Mouse (Mus musculus): Measurements from ENCODE around the gene Mast4. TPM values are rescaled to one million over a fixed set of nuclear protein-coding genes. Genes with fewer than 3 reads are reported as not detected.

The Mast4 gene
- polyA plus RNA-seq, 1 experiment = 6.4 TPM

DNA sequence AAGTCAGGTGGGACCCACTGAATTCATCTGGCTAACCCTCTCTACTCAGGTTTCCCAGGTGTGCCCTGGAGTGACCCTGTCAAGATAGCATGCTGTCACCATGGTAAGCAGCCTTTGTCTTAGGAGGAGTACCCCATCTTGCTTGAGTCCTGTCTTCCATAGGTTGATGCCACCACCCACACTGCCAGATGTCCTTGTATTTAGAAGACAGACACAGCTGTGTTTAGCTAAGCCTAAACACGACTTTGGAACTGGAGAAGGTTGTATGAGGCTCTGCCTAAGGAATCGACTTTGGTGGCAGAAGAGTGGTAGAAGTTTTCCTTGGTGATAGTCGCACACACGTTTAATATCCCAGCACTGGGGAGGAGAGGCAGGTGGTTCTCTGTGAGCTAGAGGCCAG lies 496.9 kb downstream of the Mast4 start:
- Histone ChIP-seq H3K4me3 (ENCODE audit: extremely low read depth, insufficient read depth, insufficient read length) (no peak overlapping the region), H3K27ac (ENCODE audit: insufficient read depth, low read length) (no peak overlapping the region), H3K27me3 (ENCODE audit: control insufficient read depth, insufficient read depth, low read length) (no peaks in the 10 kb centered on the region), H3K4me1 (ENCODE audit: control insufficient read depth, insufficient read depth, insufficient read length) (peaks cover 1% of the 10 kb centered on the region; the same call in 1 of the 2 replicates), H3K36me3 (ENCODE audit: control insufficient read depth, insufficient read depth, low read length) (no peaks in the 10 kb centered on the region; the same call in 1 of the 2 replicates)
- 85% methylated on average over 4 of the region's 4 CpGs for WGBS
- no peak for DNase-seq (ENCODE audit: low read depth in 1 of 2, low spot score in 2 of 2)
- no peak for TF ChIP-seq CTCF (IDR thresholded peaks at IDR 0.05; ENCODE audit: extremely low read depth, insufficient read depth, insufficient read length, insufficient replicate concordance)
- TF ChIP-seq POLR2A (IDR thresholded peaks at IDR 0.05; ENCODE audit: low read depth, low read length) = no peak

DNA sequence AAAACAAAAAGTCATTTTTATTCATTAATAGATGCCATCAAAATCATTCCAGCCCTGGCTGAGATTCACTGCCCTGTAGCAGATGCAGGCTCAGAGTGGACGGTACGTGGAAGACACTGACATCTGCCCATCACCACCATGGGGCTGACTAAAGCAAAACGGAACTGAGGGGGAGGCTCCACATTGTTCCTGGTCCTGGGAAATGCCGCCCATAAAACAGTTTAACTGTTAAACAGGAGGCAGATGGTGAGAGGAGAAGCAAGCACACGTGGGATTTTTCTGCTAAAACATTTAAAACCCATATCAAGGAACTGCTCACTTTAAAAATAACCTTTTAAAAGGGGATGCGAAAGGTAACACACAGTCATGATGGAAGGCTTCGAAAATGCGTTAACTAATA lies 499.0 kb downstream of the Mast4 start:
- no peak for TF ChIP-seq CTCF (IDR thresholded peaks at IDR 0.05; ENCODE audit: extremely low read depth, insufficient read depth, insufficient read length, insufficient replicate concordance)
- TF ChIP-seq POLR2A (IDR thresholded peaks at IDR 0.05; ENCODE audit: low read depth, low read length) = no peak
- Histone ChIP-seq H3K36me3 (ENCODE audit: control insufficient read depth, insufficient read depth, low read length) (no peaks in the 10 kb centered on the region; the same call in 1 of the 2 replicates), H3K27me3 (ENCODE audit: control insufficient read depth, insufficient read depth, low read length) (no peaks in the 10 kb centered on the region), H3K4me1 (ENCODE audit: control insufficient read depth, insufficient read depth, insufficient read length) (no peaks in the 10 kb centered on the region), H3K27ac (ENCODE audit: insufficient read depth, low read length) (no peak overlapping the region), H3K4me3 (ENCODE audit: extremely low read depth, insufficient read depth, insufficient read length) (no peak overlapping the region)
- DNase-seq (ENCODE audit: low read depth in 1 of 2, low spot score in 2 of 2) = no peak
- WGBS = 89% methylated on average over 8 of the region's 8 CpGs

DNA sequence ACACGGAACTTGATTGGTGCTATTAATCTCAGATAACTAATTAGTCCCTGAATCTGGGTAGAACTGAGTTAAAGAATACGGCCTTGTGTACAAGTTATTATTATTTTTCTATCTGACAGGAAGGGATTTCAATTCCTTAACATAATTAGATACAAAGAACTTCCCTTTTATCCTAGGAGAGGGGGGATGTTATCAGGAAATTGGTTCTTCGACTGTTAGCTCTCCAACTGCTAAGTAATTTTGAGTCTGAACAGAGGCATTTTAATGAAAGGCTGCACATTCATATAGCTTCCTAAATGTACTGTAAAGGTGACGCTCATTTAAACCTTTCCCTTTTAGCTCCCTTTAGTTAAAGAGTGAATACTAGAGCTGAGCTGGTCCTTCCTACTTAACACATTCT lies 516.0 kb downstream of the Mast4 start:
- Histone ChIP-seq H3K4me1 (ENCODE audit: control insufficient read depth, insufficient read depth, insufficient read length) (no peaks in the 10 kb centered on the region; the same call in 1 of the 2 replicates), H3K4me3 (ENCODE audit: extremely low read depth, insufficient read depth, insufficient read length) (no peak overlapping the region), H3K27me3 (ENCODE audit: control insufficient read depth, insufficient read depth, low read length) (no peaks in the 10 kb centered on the region), H3K36me3 (ENCODE audit: control insufficient read depth, insufficient read depth, low read length) (no peaks in the 10 kb centered on the region), H3K27ac (ENCODE audit: insufficient read depth, low read length) (no peak overlapping the region)
- TF ChIP-seq POLR2A (IDR thresholded peaks at IDR 0.05; ENCODE audit: low read depth, low read length) (no peak), CTCF (IDR thresholded peaks at IDR 0.05; ENCODE audit: extremely low read depth, insufficient read depth, insufficient read length, insufficient replicate concordance) (no peak)
- 81% methylated on average over 4 of the region's 4 CpGs for WGBS
- no peak for DNase-seq (ENCODE audit: low read depth in 1 of 2, low spot score in 2 of 2)

DNA sequence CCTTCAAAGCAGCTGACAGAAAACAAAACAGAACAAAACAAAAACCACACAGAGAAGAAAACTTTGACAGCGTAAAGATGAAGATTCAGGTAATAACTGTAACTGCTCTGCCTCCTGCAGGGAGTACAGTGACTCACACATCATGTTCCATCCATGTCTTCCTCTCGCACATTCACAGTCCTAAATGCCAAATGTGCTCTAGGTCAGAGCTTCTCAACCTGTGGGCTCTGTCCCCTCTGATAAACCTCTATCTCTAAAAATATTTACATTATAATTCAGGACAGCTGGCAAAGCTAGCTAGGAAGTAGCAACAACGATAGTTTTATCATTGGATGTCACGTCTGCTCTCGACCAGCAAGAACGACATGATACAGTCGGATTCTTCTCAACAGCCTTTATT lies 517.6 kb downstream of the Mast4 start:
- 83% methylated on average over 7 of the region's 7 CpGs for WGBS
- no peaks in the 10 kb centered on the region; the same call in 1 of the 2 replicates for H3K4me1 ChIP-seq (ENCODE audit: control insufficient read depth, insufficient read depth, insufficient read length)
- TF ChIP-seq CTCF (IDR thresholded peaks at IDR 0.05; ENCODE audit: extremely low read depth, insufficient read depth, insufficient read length, insufficient replicate concordance) (no peak), POLR2A (IDR thresholded peaks at IDR 0.05; ENCODE audit: low read depth, low read length) (no peak)
- DNase-seq (ENCODE audit: low read depth in 1 of 2, low spot score in 2 of 2) = no peak
- no peaks in the 10 kb centered on the region for H3K27me3 ChIP-seq (ENCODE audit: control insufficient read depth, insufficient read depth, low read length)
- H3K36me3 ChIP-seq (ENCODE audit: control insufficient read depth, insufficient read depth, low read length) = no peaks in the 10 kb centered on the region
- H3K4me3 ChIP-seq (ENCODE audit: extremely low read depth, insufficient read depth, insufficient read length) = no peak overlapping the region
- H3K27ac ChIP-seq (ENCODE audit: insufficient read depth, low read length) = no peak overlapping the region

DNA sequence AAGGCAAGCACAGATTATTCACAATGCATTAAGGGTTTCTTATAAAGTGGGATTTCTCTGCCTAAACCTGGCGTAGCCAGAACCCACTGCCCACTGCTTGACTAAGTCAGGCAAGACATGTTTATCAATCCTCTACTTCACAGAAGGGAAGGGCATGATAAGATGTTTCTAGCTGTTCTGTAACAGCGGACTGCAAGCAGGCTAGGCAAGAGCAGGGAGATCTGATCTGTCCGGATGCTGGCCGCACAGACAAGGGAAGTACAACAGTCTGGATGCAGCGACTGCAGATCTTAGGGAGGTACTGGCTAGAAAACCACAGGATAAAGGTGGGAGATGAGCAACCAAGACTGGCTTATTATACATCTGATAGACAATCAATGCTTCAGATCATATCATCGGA lies 519.1 kb downstream of the Mast4 start:
- H3K4me1 ChIP-seq (ENCODE audit: control insufficient read depth, insufficient read depth, insufficient read length) = no peaks in the 10 kb centered on the region
- DNase-seq (ENCODE audit: low read depth in 1 of 2, low spot score in 2 of 2) = no peak
- WGBS = 83% methylated on average over 6 of the region's 6 CpGs
- no peak for TF ChIP-seq POLR2A (IDR thresholded peaks at IDR 0.05; ENCODE audit: low read depth, low read length)
- H3K4me3 ChIP-seq (ENCODE audit: extremely low read depth, insufficient read depth, insufficient read length) = no peak overlapping the region
- no peaks in the 10 kb centered on the region for H3K36me3 ChIP-seq (ENCODE audit: control insufficient read depth, insufficient read depth, low read length)
- no peak overlapping the region for H3K27ac ChIP-seq (ENCODE audit: insufficient read depth, low read length)
- no peaks in the 10 kb centered on the region for H3K27me3 ChIP-seq (ENCODE audit: control insufficient read depth, insufficient read depth, low read length)

DNA sequence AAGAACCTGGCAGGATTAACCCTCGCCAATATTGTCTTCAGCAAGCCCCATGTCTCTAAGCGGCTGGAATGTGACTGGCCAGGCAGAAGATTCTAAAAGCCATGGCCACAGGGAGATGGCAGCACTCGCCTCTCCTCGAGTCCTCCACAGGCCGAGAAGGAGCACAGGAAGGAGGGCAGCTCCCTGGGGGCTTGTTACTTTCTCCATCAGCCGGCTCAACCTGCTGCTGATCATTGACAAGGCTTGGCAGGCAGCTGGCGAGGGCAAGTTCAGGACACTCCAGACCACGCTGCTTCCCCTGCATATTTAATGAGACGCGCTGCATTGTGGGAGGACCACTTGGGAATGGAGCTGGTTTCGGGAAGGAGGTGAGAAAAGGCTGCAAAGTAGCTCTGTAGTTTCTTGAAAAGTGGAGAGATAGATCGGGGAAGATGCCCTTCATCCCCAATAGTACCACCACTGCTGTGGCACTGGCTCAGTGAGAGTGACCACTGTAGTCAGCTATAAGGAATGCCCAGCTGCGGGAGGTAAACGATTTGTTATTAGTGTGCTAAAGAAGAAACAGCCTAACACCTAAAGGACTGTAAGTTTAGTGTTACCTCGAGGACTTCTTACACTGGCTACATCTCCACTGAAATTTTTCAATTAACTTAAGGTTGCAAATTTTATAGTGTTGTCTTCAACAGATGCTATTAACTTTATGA lies 523.0 kb downstream of the Mast4 start:
- no peaks in the 10 kb centered on the region for H3K4me1 ChIP-seq (ENCODE audit: control insufficient read depth, insufficient read depth, insufficient read length)
- WGBS = 69% methylated on average over 15 of the region's 15 CpGs
- no peaks in the 10 kb centered on the region for H3K27me3 ChIP-seq (ENCODE audit: control insufficient read depth, insufficient read depth, low read length)
- TF ChIP-seq CTCF (IDR thresholded peaks at IDR 0.05; ENCODE audit: extremely low read depth, insufficient read depth, insufficient read length, insufficient replicate concordance) (no peak), POLR2A (IDR thresholded peaks at IDR 0.05; ENCODE audit: low read depth, low read length) (no peak)
- no peak for DNase-seq (ENCODE audit: low read depth in 1 of 2, low spot score in 2 of 2)
- H3K27ac ChIP-seq (ENCODE audit: insufficient read depth, low read length) = no peak overlapping the region
- no peaks in the 10 kb centered on the region for H3K36me3 ChIP-seq (ENCODE audit: control insufficient read depth, insufficient read depth, low read length)
- no peak overlapping the region for H3K4me3 ChIP-seq (ENCODE audit: extremely low read depth, insufficient read depth, insufficient read length)

DNA sequence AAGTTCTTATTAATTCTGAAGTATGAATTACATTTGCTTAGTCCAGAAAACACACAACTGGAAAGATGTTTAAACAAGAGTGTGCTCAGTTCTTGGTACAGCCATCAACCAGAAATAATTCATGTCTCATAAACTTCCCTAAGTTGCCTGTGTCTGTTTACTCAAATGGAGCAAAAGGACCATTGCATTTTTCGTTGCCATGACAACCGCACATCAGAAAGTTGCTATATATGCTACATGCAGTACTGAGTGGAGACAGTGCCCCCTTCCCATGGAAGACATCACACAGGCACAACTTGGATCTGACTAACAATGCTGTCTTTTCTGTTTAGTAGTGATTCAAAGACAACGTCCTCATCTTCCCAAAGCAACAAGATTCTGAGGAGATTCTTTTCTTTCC lies 527.6 kb downstream of the Mast4 start:
- DNase-seq (ENCODE audit: low read depth in 1 of 2, low spot score in 2 of 2) = no peak
- Histone ChIP-seq H3K27ac (ENCODE audit: insufficient read depth, low read length) (no peak overlapping the region), H3K4me3 (ENCODE audit: extremely low read depth, insufficient read depth, insufficient read length) (no peak overlapping the region), H3K27me3 (ENCODE audit: control insufficient read depth, insufficient read depth, low read length) (no peaks in the 10 kb centered on the region), H3K36me3 (ENCODE audit: control insufficient read depth, insufficient read depth, low read length) (no peaks in the 10 kb centered on the region; the same call in 1 of the 2 replicates), H3K4me1 (ENCODE audit: control insufficient read depth, insufficient read depth, insufficient read length) (no peaks in the 10 kb centered on the region)
- no peak for TF ChIP-seq POLR2A (IDR thresholded peaks at IDR 0.05; ENCODE audit: low read depth, low read length)
- no peak for TF ChIP-seq CTCF (IDR thresholded peaks at IDR 0.05; ENCODE audit: extremely low read depth, insufficient read depth, insufficient read length, insufficient replicate concordance)
- 89% methylated on average over 3 of the region's 3 CpGs for WGBS

Data from spleen, adult 2 months (tissue).